Mouse (Mus musculus) small intestine, adult 2 months (tissue): Measurements from ENCODE around the gene Nppa.

ENCODE experiments used
- CTCF ChIP-seq: fragments of 200-500 bp; IDR thresholded peaks from 2 replicates; pipeline ENCODE4 v1.5.1; 2012; ENCODE audit warnings: low read depth, mild to moderate bottlenecking, control low read depth, inconsistent platforms, low read length, moderate library complexity, mixed read lengths; ENCODE audit not compliant: insufficient replicate concordance, insufficient read length; ENCODE audit errors: extremely low read depth
- POLR2A ChIP-seq: fragments of 200-500 bp; IDR thresholded peaks from 2 replicates; pipeline ENCODE4 v1.6.1; 2012; ENCODE audit warnings: low read depth, mild to moderate bottlenecking, control low read depth, inconsistent platforms, low read length, moderate library complexity

- TF ChIP-seq CTCF (no peak), POLR2A (no peak)
Observed at GRCm38 (mm10) chr4:148029297-148029696, 28.8 kb downstream of the Nppa start.
